Mouse (Mus musculus): ENCODE measurements around the gene Abcf1. TPM values are rescaled to one million over a fixed set of nuclear protein-coding genes. Genes with fewer than 3 reads are reported as not detected.

Abcf1 gene
- polyA plus RNA-seq, 1 experiment from 2014 or later, result 121 TPM

DNA sequence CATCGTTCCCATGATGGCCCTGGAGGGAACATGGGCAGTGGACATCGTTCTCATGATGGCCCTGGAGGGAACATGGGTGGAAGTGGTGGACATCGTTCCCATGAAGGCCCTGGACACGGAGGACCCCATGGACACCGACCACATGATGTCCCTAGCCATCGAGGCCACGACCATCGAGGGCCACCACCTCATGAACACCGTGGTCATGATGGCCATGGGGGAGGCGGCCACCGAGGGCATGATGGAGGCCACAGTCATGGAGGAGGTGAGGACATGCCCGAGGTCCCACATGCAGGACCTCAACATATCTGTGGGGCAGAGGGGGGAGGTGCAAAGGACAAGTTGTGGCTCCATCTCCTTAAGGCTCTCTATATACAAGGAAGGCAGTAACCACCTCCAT lies 38.9 kb downstream of the Abcf1 start:
- WGBS, result 92% methylated on average over 12 of the region's 12 CpGs
- Histone ChIP-seq H3K4me2 (ENCODE audit: low read depth, severe bottlenecking) (no peak overlapping the region), H3K9ac (ENCODE audit: low read length) (no peak overlapping the region), H3K9me3 (ENCODE audit: control insufficient read depth, low read length) (no peaks in the 10 kb centered on the region), H3K36me3 (ENCODE audit: control insufficient read depth, insufficient read depth, low read length) (peaks cover 30% of the 10 kb centered on the region), H3K4me3 (ENCODE audit: low read depth, low read length) (no peak overlapping the region), H3K4me1 (ENCODE audit: control insufficient read depth, insufficient read depth, low read length) (no peaks in the 10 kb centered on the region), H3K27ac (replicated peaks; ENCODE audit: low read depth, low read length) (no peak overlapping the region), H3K27me3 (ENCODE audit: control insufficient read depth, insufficient read depth, low read length) (no peaks in the 10 kb centered on the region)
- no peak for ATAC-seq (ENCODE audit: insufficient number of reproducible peaks, low FRiP score, low TSS enrichment, low read depth)
- DNase-seq (ENCODE audit: low spot score), result no peak

DNA sequence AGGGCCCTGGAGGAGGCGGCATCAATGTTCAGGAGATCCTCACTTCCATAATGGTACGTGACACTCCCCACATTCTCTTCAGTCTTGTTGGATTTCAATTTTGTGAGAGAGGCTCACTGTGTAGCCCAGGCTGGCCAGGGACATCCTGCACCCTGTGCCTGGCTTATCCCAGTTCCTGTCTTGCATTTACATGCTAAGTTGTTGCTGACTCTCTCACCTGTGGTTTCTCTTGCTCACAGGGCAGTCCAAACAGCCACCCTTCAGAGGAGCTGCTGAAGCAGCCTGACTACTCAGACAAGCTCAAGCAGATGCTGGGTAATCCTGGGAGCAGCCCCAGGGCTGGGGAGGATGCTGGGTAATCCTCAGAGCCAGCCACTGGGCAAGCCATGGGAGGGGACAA lies 40.0 kb downstream of the Abcf1 start:
- H3K4me1 ChIP-seq (ENCODE audit: control insufficient read depth, insufficient read depth, low read length), result no peaks in the 10 kb centered on the region
- no peaks in the 10 kb centered on the region for H3K27me3 ChIP-seq (ENCODE audit: control insufficient read depth, insufficient read depth, low read length)
- no peak overlapping the region for H3K4me2 ChIP-seq (ENCODE audit: low read depth, severe bottlenecking)
- no peak overlapping the region for H3K4me3 ChIP-seq (ENCODE audit: low read depth, low read length)
- H3K27ac ChIP-seq (replicated peaks; ENCODE audit: low read depth, low read length), result no peak overlapping the region
- DNase-seq (ENCODE audit: low spot score) (no peak), ATAC-seq (ENCODE audit: insufficient number of reproducible peaks, low FRiP score, low TSS enrichment, low read depth) (no peak)
- 100% methylated on average over 2 of the region's 2 CpGs for WGBS
- H3K36me3 ChIP-seq (ENCODE audit: control insufficient read depth, insufficient read depth, low read length), result peaks cover 33% of the 10 kb centered on the region
- no peak overlapping the region for H3K9ac ChIP-seq (ENCODE audit: low read length)
- no peaks in the 10 kb centered on the region for H3K9me3 ChIP-seq (ENCODE audit: control insufficient read depth, low read length)

DNA sequence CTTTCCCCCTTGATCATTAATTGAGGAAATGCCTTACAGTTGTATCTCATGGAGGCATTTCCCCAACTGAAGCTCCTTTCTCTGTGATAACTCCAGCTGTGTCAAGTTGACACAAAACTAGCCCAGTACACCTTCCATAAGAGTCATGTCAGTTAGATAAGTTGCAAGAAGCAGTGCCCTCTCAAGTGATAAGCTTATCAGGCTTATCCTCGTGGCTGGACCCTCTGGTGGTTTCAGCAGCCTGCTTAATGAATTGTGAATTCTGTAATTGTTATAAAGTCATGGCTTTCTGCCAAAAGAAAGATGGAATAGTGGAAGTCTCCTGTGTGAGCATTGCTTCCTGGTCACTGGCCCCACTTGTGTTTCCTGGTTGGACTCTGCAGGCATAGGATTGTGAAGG lies 42.1 kb downstream of the Abcf1 start:
- Histone ChIP-seq H3K27ac (replicated peaks; ENCODE audit: low read depth, low read length) (no peak overlapping the region), H3K4me2 (ENCODE audit: low read depth, severe bottlenecking) (no peak overlapping the region), H3K36me3 (ENCODE audit: control insufficient read depth, insufficient read depth, low read length) (peaks cover 39% of the 10 kb centered on the region), H3K4me3 (ENCODE audit: low read depth, low read length) (no peak overlapping the region), H3K9me3 (ENCODE audit: control insufficient read depth, low read length) (no peaks in the 10 kb centered on the region), H3K4me1 (ENCODE audit: control insufficient read depth, insufficient read depth, low read length) (no peaks in the 10 kb centered on the region), H3K9ac (ENCODE audit: low read length) (no peak overlapping the region), H3K27me3 (ENCODE audit: control insufficient read depth, insufficient read depth, low read length) (no peaks in the 10 kb centered on the region)
- 89% methylated on average over 1 of the region's 1 CpGs for WGBS
- no peak for DNase-seq (ENCODE audit: low spot score)
- ATAC-seq (ENCODE audit: insufficient number of reproducible peaks, low FRiP score, low TSS enrichment, low read depth), result no peak

DNA sequence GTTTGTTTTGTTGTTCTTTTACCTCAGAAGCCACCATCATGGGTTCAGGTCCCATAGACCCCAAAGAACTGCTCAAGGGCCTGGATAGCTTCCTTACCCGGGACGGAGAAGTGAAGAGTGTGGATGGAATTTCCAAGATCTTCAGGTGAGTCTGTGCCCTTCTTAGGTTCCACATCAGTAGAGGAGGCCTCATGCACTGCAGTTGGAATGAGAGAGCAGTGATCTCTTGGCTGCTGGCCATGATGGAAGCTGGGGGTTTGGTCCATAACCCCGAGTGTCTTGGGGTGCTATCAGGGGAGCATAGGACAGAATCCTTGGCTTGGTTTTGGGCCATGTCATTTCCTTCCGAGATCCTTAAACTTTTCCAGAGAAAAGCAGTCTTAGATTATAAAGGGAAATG lies 46.3 kb downstream of the Abcf1 start:
- no peak overlapping the region for H3K9ac ChIP-seq (ENCODE audit: low read length)
- DNase-seq (ENCODE audit: low spot score) (no peak), ATAC-seq (ENCODE audit: insufficient number of reproducible peaks, low FRiP score, low TSS enrichment, low read depth) (no peak)
- H3K27ac ChIP-seq (replicated peaks; ENCODE audit: low read depth, low read length), result no peak overlapping the region
- H3K4me2 ChIP-seq (ENCODE audit: low read depth, severe bottlenecking), result no peak overlapping the region
- peaks cover 23% of the 10 kb centered on the region for H3K36me3 ChIP-seq (ENCODE audit: control insufficient read depth, insufficient read depth, low read length)
- H3K4me3 ChIP-seq (ENCODE audit: low read depth, low read length), result no peak overlapping the region
- WGBS, result 93% methylated on average over 4 of the region's 4 CpGs
- H3K4me1 ChIP-seq (ENCODE audit: control insufficient read depth, insufficient read depth, low read length), result 0 out of 2 replicates have a peak, but pooled peaks cover 4% of the 10 kb centered on the region
- no peaks in the 10 kb centered on the region for H3K9me3 ChIP-seq (ENCODE audit: control insufficient read depth, low read length)
- H3K27me3 ChIP-seq (ENCODE audit: control insufficient read depth, insufficient read depth, low read length), result no peaks in the 10 kb centered on the region

- ATAC-seq (ENCODE audit: insufficient number of reproducible peaks, low FRiP score, low TSS enrichment, low read depth) (no peak), DNase-seq (ENCODE audit: low spot score) (no peak)
- no peak overlapping the region for H3K4me3 ChIP-seq (ENCODE audit: low read depth, low read length)
- H3K27ac ChIP-seq (replicated peaks; ENCODE audit: low read depth, low read length), result no peak overlapping the region
- no peaks in the 10 kb centered on the region for H3K9me3 ChIP-seq (ENCODE audit: control insufficient read depth, low read length)
- no peaks in the 10 kb centered on the region for H3K27me3 ChIP-seq (ENCODE audit: control insufficient read depth, insufficient read depth, low read length)
- no peak overlapping the region for H3K4me2 ChIP-seq (ENCODE audit: low read depth, severe bottlenecking)
- WGBS, result 93% methylated on average over 3 of the region's 3 CpGs
- peaks cover 15% of the 10 kb centered on the region for H3K36me3 ChIP-seq (ENCODE audit: control insufficient read depth, insufficient read depth, low read length)
- H3K9ac ChIP-seq (ENCODE audit: low read length), result no peak overlapping the region
- H3K4me1 ChIP-seq (ENCODE audit: control insufficient read depth, insufficient read depth, low read length), result 0 out of 2 replicates have a peak, but pooled peaks cover 4% of the 10 kb centered on the region
These were observed 47.0 kb downstream of the Abcf1 start for GRCm38 (mm10) chr17:35922566-35922965.

DNA sequence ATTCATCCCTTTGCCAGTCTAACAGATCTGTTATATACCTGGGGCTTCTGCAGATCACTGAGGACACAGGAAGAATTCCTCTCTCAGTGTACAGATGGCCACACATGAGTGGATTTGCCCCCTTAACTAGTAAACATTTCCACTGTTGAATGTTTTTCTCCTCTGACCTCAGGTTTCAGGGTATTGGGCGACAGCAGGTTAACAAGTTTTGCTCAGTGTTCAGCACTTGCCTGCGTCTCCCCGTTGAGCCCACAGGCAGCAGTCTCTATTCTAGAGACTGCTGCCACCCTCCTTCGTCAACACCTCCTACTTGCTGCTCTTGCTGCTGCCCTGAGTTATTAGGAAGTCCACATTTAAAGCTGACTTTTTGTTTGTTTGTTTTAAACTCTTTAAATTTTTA lies 47.9 kb downstream of the Abcf1 start:
- Histone ChIP-seq H3K9ac (ENCODE audit: low read length) (no peak overlapping the region), H3K27me3 (ENCODE audit: control insufficient read depth, insufficient read depth, low read length) (no peaks in the 10 kb centered on the region), H3K27ac (replicated peaks; ENCODE audit: low read depth, low read length) (no peak overlapping the region), H3K4me3 (ENCODE audit: low read depth, low read length) (no peak overlapping the region), H3K36me3 (ENCODE audit: control insufficient read depth, insufficient read depth, low read length) (peaks cover 15% of the 10 kb centered on the region), H3K4me1 (ENCODE audit: control insufficient read depth, insufficient read depth, low read length) (0 out of 2 replicates have a peak, but pooled peaks cover 4% of the 10 kb centered on the region), H3K9me3 (ENCODE audit: control insufficient read depth, low read length) (no peaks in the 10 kb centered on the region), H3K4me2 (ENCODE audit: low read depth, severe bottlenecking) (no peak overlapping the region)
- 94% methylated on average over 4 of the region's 4 CpGs for WGBS
- ATAC-seq (ENCODE audit: insufficient number of reproducible peaks, low FRiP score, low TSS enrichment, low read depth), result no peak
- no peak for DNase-seq (ENCODE audit: low spot score)

- no peaks in the 10 kb centered on the region for H3K9me3 ChIP-seq (ENCODE audit: control insufficient read depth, low read length)
- H3K9ac ChIP-seq (ENCODE audit: low read length), result no peak overlapping the region
- 82% methylated on average over 5 of the region's 5 CpGs for WGBS
- DNase-seq (ENCODE audit: low spot score) (peak; percentile 58), ATAC-seq (ENCODE audit: insufficient number of reproducible peaks, low FRiP score, low TSS enrichment, low read depth) (no peak)
- H3K4me2 ChIP-seq (ENCODE audit: low read depth, severe bottlenecking), result no peak overlapping the region
- H3K4me1 ChIP-seq (ENCODE audit: control insufficient read depth, insufficient read depth, low read length), result 0 out of 2 replicates have a peak, but pooled peaks cover 4% of the 10 kb centered on the region
- H3K36me3 ChIP-seq (ENCODE audit: control insufficient read depth, insufficient read depth, low read length), result peaks cover 9% of the 10 kb centered on the region
- no peak overlapping the region for H3K27ac ChIP-seq (replicated peaks; ENCODE audit: low read depth, low read length)
- H3K4me3 ChIP-seq (ENCODE audit: low read depth, low read length), result no peak overlapping the region
- no peaks in the 10 kb centered on the region for H3K27me3 ChIP-seq (ENCODE audit: control insufficient read depth, insufficient read depth, low read length)
These were observed 48.5 kb downstream of the Abcf1 start for GRCm38 (mm10) chr17:35920862-35921562.

- Histone ChIP-seq H3K36me3 (ENCODE audit: control insufficient read depth, insufficient read depth, low read length) (peaks cover 9% of the 10 kb centered on the region), H3K4me2 (ENCODE audit: low read depth, severe bottlenecking) (no peak overlapping the region), H3K4me3 (ENCODE audit: low read depth, low read length) (no peak overlapping the region), H3K9ac (ENCODE audit: low read length) (no peak overlapping the region), H3K9me3 (ENCODE audit: control insufficient read depth, low read length) (no peaks in the 10 kb centered on the region), H3K27me3 (ENCODE audit: control insufficient read depth, insufficient read depth, low read length) (no peaks in the 10 kb centered on the region), H3K4me1 (ENCODE audit: control insufficient read depth, insufficient read depth, low read length) (peaks cover 6% of the 10 kb centered on the region; the same call in 1 of the 2 replicates), H3K27ac (replicated peaks; ENCODE audit: low read depth, low read length) (no peak overlapping the region)
- 83% methylated on average over 1 of the region's 1 CpGs for WGBS
- ATAC-seq (ENCODE audit: insufficient number of reproducible peaks, low FRiP score, low TSS enrichment, low read depth), result no peak
- DNase-seq (ENCODE audit: low spot score), result no peak
These were observed 49.2 kb downstream of the Abcf1 start for GRCm38 (mm10) chr17:35920384-35920783.

Data from limb, embryonic 11.5 days (tissue).